Mouse (Mus musculus) limb, embryonic 12.5 days (tissue): Measurements from ENCODE around the gene Polg2. TPM values are rescaled to one million over a fixed set of nuclear protein-coding genes. Genes with fewer than 3 reads are reported as not detected.

Source experiments
- ATAC-seq: fragments of 200-750 bp; cut with Nextera tagmentation; 2 replicates; pipeline ENCODE4 v1.8.0; 2017; ENCODE audit warnings: low read depth, moderate TSS enrichment; ENCODE audit not compliant: insufficient number of reproducible peaks, insufficient read depth, low FRiP score, low TSS enrichment
- H3K27ac ChIP-seq: fragments of 300-500 bp; sonication (generic); 2 replicates; pipeline ENCODE4 v1.5.1; 2016; ENCODE audit warnings: mild to moderate bottlenecking, moderate library complexity
- H3K27me3 ChIP-seq: fragments of 300-500 bp; sonication (generic); 2 replicates; pipeline ENCODE4 v1.6.1; 2016; ENCODE audit warnings: mild to moderate bottlenecking, moderate library complexity
- H3K36me3 ChIP-seq: fragments of 300-500 bp; sonication (generic); 2 replicates; pipeline ENCODE4 v1.6.1; 2016; ENCODE audit warnings: mild to moderate bottlenecking, moderate library complexity
- H3K4me1 ChIP-seq: fragments of 300-500 bp; sonication (generic); replicated peaks from 2 replicates; pipeline ENCODE4 v1.6.1; 2016
- H3K4me2 ChIP-seq: fragments of 300-500 bp; sonication (generic); 2 replicates; pipeline ENCODE4 v1.6.1; 2016; ENCODE audit warnings: mild to moderate bottlenecking, moderate library complexity
- H3K4me3 ChIP-seq: fragments of 300-500 bp; sonication (generic); replicated peaks from 2 replicates; pipeline ENCODE4 v1.5.1; 2016; ENCODE audit warnings: mild to moderate bottlenecking
- H3K9ac ChIP-seq: fragments of 300-500 bp; sonication (generic); replicated peaks from 2 replicates; pipeline ENCODE4 v1.6.1; 2016; ENCODE audit warnings: mild to moderate bottlenecking, moderate library complexity
- H3K9me3 ChIP-seq: fragments of 300-500 bp; sonication (generic); 2 replicates; pipeline ENCODE4 v1.6.1; 2016; ENCODE audit warnings: mild to moderate bottlenecking, moderate library complexity
- WGBS: fragments of 180-500 bp; shearing (Covaris S2); methylation state at CpG from one replicate; pipeline ENCODE4 v1.1.7; 2016; 5-methylcytosine and 5-hydroxymethylcytosine counted together
- polyA plus RNA-seq: library from polyadenylated mRNA; unstranded; fragments of >200 nt; fragmentation: Nextera tagmentation; extraction: Ambion mirVana; gene quantifications from 2 replicates; pipeline ENCODE4 v1.2.1, GENCODE M21; 2016

Gene Polg2
- polyA plus RNA-seq, 1 experiment from 2014 or later, result 14.8 TPM

DNA sequence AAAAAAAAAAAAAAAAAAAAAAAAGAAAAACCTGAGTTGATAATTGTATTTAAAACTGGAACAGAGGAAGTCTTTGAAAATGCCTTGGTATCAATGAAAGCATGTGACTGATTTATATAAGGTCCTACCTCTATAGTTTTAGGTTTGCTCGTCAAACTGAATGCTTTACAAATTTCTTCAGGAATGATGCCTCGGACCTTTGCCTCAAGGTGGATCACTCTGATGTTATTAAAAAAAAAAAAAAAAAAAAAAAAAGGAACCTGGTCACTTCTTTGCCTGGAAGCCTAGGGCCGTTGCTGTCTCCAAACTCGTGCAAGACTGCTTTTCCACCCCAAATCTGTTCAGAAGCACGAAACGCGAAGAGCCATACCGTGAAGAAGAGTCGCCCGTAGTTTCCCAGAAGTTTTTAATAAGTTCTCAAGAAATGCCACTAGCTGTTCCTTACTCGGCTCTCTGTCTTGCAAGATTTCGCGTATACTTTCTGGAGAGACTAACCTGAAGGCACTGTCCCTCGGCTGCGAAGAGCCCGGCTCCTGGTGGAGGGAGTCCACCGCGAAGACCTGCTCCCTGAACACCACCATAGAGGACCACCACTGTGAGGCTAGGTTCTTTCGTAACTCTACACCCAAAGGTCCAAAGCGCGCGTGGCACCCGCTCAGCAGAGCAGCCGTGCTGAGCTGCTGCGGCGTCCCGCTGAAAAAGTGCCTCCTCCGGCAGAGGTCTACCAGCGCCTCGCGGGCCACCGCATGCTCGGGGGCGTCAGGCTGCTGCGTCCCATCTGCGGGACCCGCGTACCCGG is 549 bp downstream of the Polg2 start:
- Histone ChIP-seq H3K9ac (peak overlapping the region; percentile 91), H3K4me2 (peak overlapping the region; percentile 69), H3K9me3 (no peaks in the 10 kb centered on the region), H3K27me3 (no peaks in the 10 kb centered on the region), H3K4me1 (peaks cover 7% of the 10 kb centered on the region; the same call in 1 of the 2 replicates), H3K36me3 (peaks cover 68% of the 10 kb centered on the region), H3K27ac (peak overlapping the region; percentile 98), H3K4me3 (peak overlapping the region; percentile 78)
- peak; percentile 80 for ATAC-seq
- WGBS, result 2% methylated on average over 39 of the region's 39 CpGs

DNA sequence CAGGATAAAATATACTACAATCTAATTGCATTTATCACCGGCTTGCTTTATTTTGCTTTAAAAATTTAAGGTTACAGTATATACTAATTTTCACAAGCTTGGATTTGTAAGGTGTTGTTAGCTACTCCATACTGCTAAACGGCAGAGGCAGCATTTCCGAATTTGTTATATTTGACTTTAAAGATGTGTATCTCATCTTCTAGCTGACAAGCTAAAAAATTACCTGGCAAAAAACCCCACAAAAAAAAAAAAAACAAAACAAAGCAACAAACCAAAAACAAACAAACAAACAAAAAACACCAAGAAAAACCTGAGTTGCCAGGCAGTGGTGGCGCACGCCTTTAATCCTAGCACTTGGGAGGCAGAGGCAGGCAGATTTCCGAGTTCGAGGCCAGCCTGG is 1.2 kb downstream of the Polg2 start:
- Histone ChIP-seq H3K27me3 (no peaks in the 10 kb centered on the region), H3K36me3 (peaks cover 68% of the 10 kb centered on the region), H3K4me3 (no peak overlapping the region), H3K4me2 (peak overlapping the region; percentile 69), H3K4me1 (peaks cover 7% of the 10 kb centered on the region; the same call in 1 of the 2 replicates), H3K27ac (no peak overlapping the region), H3K9me3 (no peaks in the 10 kb centered on the region), H3K9ac (no peak overlapping the region)
- ATAC-seq, result no peak
- 94% methylated on average over 7 of the region's 7 CpGs for WGBS

DNA sequence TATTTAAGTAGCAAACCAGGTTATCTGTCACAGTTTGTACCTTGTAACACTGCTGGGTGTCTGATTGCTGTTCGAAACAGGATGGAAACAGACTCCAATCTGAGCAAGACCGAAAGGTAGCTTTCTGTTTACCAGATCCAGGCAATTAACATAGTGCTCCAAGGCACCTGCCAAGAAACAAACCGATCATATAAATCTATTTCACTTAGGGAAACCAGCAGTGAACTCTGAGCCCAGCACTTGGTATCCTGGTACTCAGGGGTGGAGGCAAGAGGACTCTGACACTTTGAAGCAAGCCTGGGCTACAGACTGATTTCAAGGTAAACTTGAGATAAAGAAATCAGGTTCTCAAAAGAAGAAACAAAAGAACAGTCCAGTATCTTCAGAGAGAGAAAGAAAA is 1.9 kb downstream of the Polg2 start:
- Histone ChIP-seq H3K4me1 (peaks cover 7% of the 10 kb centered on the region; the same call in 1 of the 2 replicates), H3K9ac (no peak overlapping the region), H3K4me3 (no peak overlapping the region), H3K27ac (no peak overlapping the region), H3K36me3 (peaks cover 68% of the 10 kb centered on the region), H3K9me3 (no peaks in the 10 kb centered on the region), H3K27me3 (no peaks in the 10 kb centered on the region), H3K4me2 (no peak overlapping the region)
- no peak for ATAC-seq
- WGBS, result 82% methylated on average over 3 of the region's 3 CpGs

DNA sequence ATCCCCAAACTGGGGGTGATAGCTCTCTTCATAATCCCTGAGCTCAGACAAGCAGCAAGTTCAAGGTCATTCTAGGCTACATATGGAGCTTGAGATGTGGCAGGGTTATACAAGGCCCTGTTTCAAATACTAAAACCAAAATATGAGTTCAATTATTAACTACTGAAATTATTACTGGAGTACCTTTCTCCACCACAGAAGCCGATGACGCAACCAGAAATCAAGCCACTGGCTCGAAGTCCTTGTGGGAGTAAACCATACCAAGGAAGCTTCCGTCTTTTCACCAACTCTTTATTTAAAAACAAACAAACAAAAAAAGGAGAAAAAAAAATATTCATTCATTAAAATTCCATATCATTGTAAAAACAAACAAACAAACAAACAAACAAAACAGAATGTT is 2.4 kb downstream of the Polg2 start:
- Histone ChIP-seq H3K4me1 (peaks cover 7% of the 10 kb centered on the region; the same call in 1 of the 2 replicates), H3K27me3 (no peaks in the 10 kb centered on the region), H3K9ac (no peak overlapping the region), H3K4me2 (no peak overlapping the region), H3K27ac (no peak overlapping the region), H3K36me3 (peaks cover 68% of the 10 kb centered on the region), H3K9me3 (no peaks in the 10 kb centered on the region), H3K4me3 (no peak overlapping the region)
- ATAC-seq, result no peak
- 92% methylated on average over 4 of the region's 4 CpGs for WGBS

DNA sequence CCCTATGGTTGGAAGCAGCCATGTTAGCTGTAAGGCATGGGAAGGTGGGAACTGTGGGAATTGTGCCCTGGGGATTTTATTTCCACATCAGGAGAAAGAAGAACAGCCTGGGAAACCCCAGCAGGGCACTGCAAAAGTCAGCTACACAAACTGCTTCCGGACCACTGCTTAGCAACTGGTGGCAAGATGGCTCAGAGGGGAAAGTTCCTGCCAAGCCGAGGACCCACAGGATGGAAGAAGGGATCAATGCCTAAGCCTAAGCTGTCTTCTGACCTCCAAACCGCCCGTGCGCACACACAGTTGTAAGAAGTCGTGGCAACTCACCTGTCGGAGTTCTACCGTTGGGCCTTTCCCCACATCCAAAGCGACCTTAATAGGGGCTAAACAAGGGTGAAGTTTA is 6.3 kb downstream of the Polg2 start:
- Histone ChIP-seq H3K36me3 (peaks cover 88% of the 10 kb centered on the region), H3K27ac (no peak overlapping the region), H3K9ac (no peak overlapping the region), H3K4me1 (no peaks in the 10 kb centered on the region; the same call in 1 of the 2 replicates), H3K27me3 (no peaks in the 10 kb centered on the region), H3K4me3 (no peak overlapping the region), H3K9me3 (no peaks in the 10 kb centered on the region; the same call in 1 of the 2 replicates), H3K4me2 (no peak overlapping the region)
- no peak for ATAC-seq
- 93% methylated on average over 9 of the region's 9 CpGs for WGBS

DNA sequence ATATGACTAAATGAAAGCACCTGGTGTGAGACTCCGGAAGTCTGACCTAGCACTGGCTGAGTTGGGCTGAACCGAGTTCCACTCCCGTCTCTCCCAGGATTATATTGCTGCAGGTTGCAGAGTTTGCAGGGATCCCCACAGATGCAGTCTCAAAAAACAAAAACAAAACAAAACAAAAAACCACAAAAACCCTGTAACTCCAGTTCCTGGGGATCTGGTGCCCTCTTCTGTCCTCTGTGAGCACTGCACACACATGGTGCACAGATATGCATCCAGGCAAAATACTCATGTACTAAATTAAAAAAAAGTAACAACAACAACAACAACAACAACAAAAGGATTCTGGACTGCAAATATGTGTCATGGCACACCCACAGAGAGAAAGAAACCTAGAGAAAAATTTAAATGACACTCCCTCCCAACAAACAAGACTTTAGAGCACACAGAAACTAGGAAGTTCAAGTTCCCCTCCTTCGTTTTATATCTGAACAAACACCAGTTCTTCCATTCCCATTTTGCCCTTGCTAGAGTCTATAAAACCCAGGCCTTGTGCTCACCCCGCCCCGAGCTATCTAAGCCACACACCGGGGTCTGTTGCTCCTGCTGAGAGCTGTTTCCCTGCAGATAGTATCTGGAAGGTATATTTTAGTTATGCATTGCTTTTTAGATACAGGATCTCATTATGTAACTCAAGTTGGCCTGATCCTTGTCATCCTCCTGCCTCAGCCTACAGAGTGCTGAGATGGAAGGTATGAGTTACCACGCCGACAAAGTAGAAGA is 9.0 kb downstream of the Polg2 start:
- Histone ChIP-seq H3K9ac (no peak overlapping the region), H3K4me1 (no peaks in the 10 kb centered on the region), H3K27me3 (no peaks in the 10 kb centered on the region), H3K4me2 (no peak overlapping the region), H3K9me3 (peaks cover 6% of the 10 kb centered on the region), H3K36me3 (peaks cover 98% of the 10 kb centered on the region), H3K27ac (no peak overlapping the region), H3K4me3 (no peak overlapping the region)
- no peak for ATAC-seq
- WGBS, result 95% methylated on average over 9 of the region's 9 CpGs

DNA sequence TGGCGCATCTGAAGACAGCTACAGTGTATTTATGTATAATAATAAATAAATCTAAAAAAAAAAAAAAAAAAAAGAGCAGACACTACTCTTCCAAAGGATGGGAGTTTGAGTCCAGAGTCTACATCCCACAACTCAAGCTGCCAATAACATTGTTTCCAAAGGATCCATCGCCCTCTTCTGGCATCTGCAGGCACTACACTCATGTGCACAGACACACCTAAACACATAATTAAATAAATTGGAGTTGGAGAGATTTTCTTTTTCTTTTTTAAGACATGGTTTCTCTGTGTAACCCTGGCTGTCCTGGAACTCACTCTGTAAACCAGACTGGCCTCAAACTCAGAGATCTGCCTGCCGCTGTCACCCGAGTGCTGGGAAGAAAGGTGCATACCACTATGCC is 11.8 kb downstream of the Polg2 start:
- no peak overlapping the region for H3K4me2 ChIP-seq
- peaks cover 79% of the 10 kb centered on the region for H3K36me3 ChIP-seq
- WGBS, result 88% methylated on average over 4 of the region's 4 CpGs
- H3K4me1 ChIP-seq, result peaks cover 7% of the 10 kb centered on the region; the same call in 1 of the 2 replicates
- H3K27ac ChIP-seq, result no peak overlapping the region
- ATAC-seq, result no peak
- H3K9ac ChIP-seq, result no peak overlapping the region
- H3K4me3 ChIP-seq, result no peak overlapping the region
- peaks cover 6% of the 10 kb centered on the region for H3K9me3 ChIP-seq
- no peaks in the 10 kb centered on the region for H3K27me3 ChIP-seq

DNA sequence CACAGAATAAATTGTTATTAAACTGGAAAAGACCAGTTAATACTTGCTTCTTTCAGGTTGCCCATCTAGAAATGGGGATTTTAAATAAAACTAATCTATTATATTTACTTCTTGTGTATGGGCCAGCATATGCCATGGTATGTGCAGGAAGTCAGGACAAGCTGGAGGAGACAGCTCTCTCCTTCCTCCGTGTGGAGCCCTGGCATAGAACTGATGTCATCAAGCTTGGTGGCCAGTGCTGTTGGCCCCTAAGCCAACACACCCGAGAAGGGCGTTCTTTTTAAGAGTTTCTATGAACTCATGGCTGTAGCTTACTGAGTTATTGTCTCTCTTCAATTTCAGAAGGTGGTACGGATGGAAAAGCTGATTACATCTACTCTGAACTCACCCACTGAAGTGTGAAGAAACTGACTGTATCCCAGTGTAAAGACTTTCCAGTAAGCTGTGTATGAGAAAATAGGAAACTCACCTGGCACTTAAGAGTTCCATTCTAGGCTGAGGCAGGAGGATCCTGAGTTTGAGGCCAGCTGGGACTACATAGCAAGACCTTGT is 12.7 kb downstream of the Polg2 start:
- Histone ChIP-seq H3K4me2 (no peak overlapping the region), H3K9ac (no peak overlapping the region), H3K9me3 (peaks cover 6% of the 10 kb centered on the region), H3K4me3 (no peak overlapping the region), H3K27me3 (no peaks in the 10 kb centered on the region), H3K4me1 (peaks cover 9% of the 10 kb centered on the region; the same call in 1 of the 2 replicates), H3K27ac (no peak overlapping the region), H3K36me3 (peaks cover 71% of the 10 kb centered on the region)
- 94% methylated on average over 4 of the region's 4 CpGs for whole genome bisulfite sequencing
- ATAC-seq, result no peak

DNA sequence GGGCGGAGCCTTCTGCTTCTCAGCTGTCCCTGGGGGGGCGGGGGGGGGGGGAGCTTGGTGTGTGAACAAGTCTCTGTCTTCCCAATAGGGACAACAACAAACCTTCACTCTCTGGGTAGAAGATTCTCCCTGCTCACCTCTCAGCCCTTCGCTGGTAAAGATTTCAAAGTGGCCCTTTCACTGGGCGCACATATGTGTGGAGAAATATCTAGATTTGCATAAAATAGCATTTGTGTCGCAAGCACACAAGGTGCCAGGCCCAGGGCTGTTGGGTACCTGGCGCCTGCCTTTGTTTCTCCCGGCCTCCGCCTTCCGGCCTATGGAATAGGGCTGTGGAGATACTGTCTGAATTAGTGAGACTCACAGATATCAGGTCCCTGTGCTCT is 16.5 kb downstream of the Polg2 start:
- no peak overlapping the region for H3K4me2 ChIP-seq
- peaks cover 9% of the 10 kb centered on the region; the same call in 1 of the 2 replicates for H3K4me1 ChIP-seq
- ATAC-seq, result no peak
- H3K27me3 ChIP-seq, result no peaks in the 10 kb centered on the region
- no peak overlapping the region for H3K4me3 ChIP-seq
- peak overlapping the region; percentile 54 for H3K27ac ChIP-seq
- WGBS, result 72% methylated on average over 9 of the region's 9 CpGs
- peaks cover 4% of the 10 kb centered on the region for H3K9me3 ChIP-seq
- peaks cover 32% of the 10 kb centered on the region for H3K36me3 ChIP-seq
- H3K9ac ChIP-seq, result no peak overlapping the region

DNA sequence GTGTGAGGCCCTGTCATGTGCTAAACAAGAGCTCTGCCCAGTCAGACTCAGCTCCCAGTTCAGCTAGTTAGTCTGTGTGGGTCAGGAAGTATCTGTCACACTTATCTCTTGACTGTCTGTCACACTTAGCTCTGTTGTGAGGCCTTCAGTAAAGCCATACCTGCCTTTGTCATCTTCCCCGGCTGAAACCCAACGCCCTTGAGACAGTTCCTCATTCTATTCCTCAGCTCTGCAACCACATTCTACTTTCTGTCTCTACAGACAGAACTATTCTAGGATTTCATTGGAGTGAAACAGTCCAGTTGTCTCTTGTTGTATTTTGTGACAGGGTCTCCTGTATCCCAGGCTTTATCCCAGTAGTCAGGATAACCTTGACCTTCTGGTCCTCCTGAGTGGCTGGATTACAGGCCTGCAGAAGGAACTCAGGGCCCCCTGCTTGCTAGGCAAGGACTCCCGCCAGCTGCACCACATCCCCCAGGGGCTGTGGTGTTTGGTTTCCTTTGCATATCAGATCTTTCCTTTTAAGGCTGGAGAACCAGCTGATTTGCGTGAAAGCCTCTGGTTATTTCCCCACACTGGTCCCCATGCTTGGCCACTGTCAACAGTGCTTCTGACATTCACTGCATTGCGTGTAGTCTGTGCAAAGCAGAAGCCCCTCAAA is 17.1 kb downstream of the Polg2 start:
- H3K4me2 ChIP-seq, result no peak overlapping the region
- H3K27ac ChIP-seq, result peak overlapping the region; percentile 54
- peaks cover 9% of the 10 kb centered on the region; the same call in 1 of the 2 replicates for H3K4me1 ChIP-seq
- 0 out of 2 replicates have a peak overlapping the region, but pooled peaks have one; percentile 23 for H3K9ac ChIP-seq
- 39% methylated on average over 5 of the region's 5 CpGs for WGBS
- no peak overlapping the region for H3K4me3 ChIP-seq
- no peaks in the 10 kb centered on the region for H3K9me3 ChIP-seq
- ATAC-seq, result peak; percentile 60; the same call in 1 of the 2 replicates
- no peaks in the 10 kb centered on the region for H3K27me3 ChIP-seq
- H3K36me3 ChIP-seq, result peaks cover 27% of the 10 kb centered on the region
